Mouse (Mus musculus) lung, adult 2 months (tissue): Measurements from ENCODE around the gene Gm49721.
"Not testable (repeated sequence)": the region's sequence is repeated elsewhere in the genome, so short reads cannot be mapped to it uniquely, and the experiment has no call there.

Experiments
- CTCF ChIP-seq: fragments of 200-500 bp; IDR thresholded peaks from 2 replicates; pipeline ENCODE4 v1.5.1; 2011; ENCODE audit warnings: mild to moderate bottlenecking, low read length, control low read depth; ENCODE audit not compliant: insufficient read depth
- POLR2A ChIP-seq: fragments of 200-500 bp; IDR thresholded peaks from 2 replicates; pipeline ENCODE4 v1.6.1; 2011; ENCODE audit warnings: low read depth, mild to moderate bottlenecking, control low read depth, low read length, borderline replicate concordance; ENCODE audit errors: extremely low read depth

GRCm38 (mm10) chr17:6962936-6963335 lies 15.8 kb upstream of the Gm49721 start:
- not testable (repeated sequence) for TF ChIP-seq POLR2A, CTCF
